Mouse (Mus musculus) central nervous system, embryonic 18 days (tissue): ENCODE measurements around the gene Olfr1386. TPM values are rescaled to one million over a fixed set of nuclear protein-coding genes. Genes with fewer than 3 reads are reported as not detected.

Experiments
- polyA plus RNA-seq: library from polyadenylated mRNA; depleted of rRNA; stranded (reverse); fragments of >200 nt; gene quantifications from 2 replicates; pipeline ENCODE4 v1.2.3, GENCODE M21; 2012; rRNA removed

The Olfr1386 gene
- polyA plus RNA-seq = not detected in 2 replicates

DNA sequence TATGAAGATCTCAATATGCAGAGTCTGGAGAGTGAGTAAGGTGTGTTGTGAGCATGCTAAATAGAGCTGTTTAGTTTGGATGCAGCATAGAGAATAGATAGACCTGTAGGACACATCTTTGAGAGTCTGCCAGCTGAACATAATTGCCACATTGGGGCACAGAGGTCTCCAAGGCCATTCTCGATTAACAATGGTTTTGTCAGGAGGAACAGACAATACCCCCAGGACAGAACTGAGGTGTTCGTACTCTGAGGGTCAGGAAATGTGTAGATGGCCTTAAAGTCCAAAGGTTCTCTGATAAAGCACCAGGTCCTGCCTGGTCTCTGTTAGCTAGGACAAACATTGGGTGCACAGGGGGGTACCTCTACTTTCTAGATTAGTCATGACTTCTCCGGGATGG lies at the start of gene Olfr1386:
Gene Olfr1386, plus strand, starts transcription at position 301 of the 400 bp plus-strand sequence.

GRCm38 (mm10) chr11:49422767-49423166 lies 42.1 kb upstream of the Olfr1386 start, which contains the start of gene Olfr1389:
Gene Olfr1389 (plus strand): TSS chr11:49423067.

DNA sequence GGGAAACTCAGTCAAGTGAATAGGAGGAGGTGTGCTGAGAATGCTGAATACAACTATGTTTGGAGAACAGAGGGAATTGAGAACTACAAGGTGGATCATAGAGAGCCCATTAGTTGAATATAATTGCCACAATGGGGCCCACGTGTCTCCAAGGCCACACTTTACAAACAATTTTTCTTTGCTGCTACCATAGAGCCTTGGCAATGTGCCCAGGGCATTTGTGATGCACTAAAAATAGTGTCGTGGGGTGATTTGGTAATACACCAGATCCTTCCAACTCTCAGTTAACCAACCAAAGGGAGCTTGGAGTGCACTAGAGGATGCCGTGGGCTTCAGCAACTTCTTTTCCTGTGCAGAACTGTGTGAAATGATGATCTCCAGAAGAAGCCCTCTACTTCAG lies 28.4 kb upstream of the Olfr1386 start, which contains the start of gene Olfr1388:
Gene Olfr1388, plus strand, starts transcription at position 214 of the 400 bp plus-strand sequence.

DNA sequence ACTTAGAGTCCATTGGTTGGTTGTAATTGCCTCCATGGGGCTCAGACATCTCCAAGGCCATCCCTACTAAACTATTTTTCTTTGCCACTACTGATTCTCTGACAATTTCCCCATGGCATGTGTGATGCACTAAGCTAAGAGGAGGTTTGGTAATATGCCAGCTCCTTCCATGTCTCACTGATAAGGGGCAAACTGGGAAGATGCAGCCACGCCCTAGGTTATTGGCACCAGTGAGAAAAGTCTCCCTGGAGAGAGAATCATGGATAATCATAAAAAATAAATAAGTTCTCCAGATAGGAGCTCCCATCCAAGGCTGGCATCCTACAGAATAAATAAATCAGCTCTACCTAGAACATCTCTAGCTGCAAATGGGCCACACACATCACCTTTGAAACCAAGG lies 9.8 kb upstream of the Olfr1386 start, which contains the start of gene Olfr1387:
Gene Olfr1387, plus strand, starts transcription at position 301 of the 400 bp plus-strand sequence.

GRCm38 (mm10) chr11:49488770-49489169 lies 23.9 kb downstream of the Olfr1386 start, which contains the start of gene Olfr1385:
Gene Olfr1385 (plus strand): TSS chr11:49489070.

DNA sequence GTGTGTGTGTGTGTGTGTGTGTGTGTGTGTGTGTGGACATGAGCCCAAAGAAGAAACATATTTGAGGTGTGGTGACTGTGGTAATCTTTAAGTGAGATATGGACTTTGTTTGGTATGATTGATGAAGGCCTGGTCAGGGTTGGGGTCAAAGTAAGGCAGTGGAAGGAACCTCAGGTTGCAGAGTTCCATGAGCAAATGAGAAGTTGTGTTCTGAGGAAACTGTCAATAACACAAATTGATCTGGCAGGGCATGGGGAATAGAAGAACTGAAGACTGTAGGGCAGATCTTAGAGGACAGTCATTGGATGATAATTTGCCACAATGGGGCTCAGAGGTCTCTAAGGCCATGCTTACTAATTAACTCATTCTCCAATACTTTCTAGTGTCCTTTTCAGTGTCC lies 54.5 kb downstream of the Olfr1386 start, which contains the start of gene Olfr1383:
Gene Olfr1383, plus strand, starts transcription at position 301 of the 400 bp plus-strand sequence.

Other genes with a start within 250 kb of the Olfr1386 start
- gene Mgat1, start 220.9 kb upstream of the Olfr1386 start, polyA plus RNA-seq = 52.4 and 55.8 TPM in 2 replicates
- gene Olfr1393, start 186.7 kb upstream of the Olfr1386 start, polyA plus RNA-seq = 0.09 and 0.22 TPM in 2 replicates
- 0.08 and 0.23 TPM in 2 replicates for gene Olfr1392, start 179.8 kb upstream of the Olfr1386 start, polyA plus RNA-seq
- gene Olfr10, start 160.3 kb upstream of the Olfr1386 start, polyA plus RNA-seq = not detected in 2 replicates
- not detected in 2 replicates for gene Olfr1391, start 142.3 kb upstream of the Olfr1386 start, polyA plus RNA-seq
- not detected in 2 replicates for gene Olfr1390, start 129.9 kb upstream of the Olfr1386 start, polyA plus RNA-seq
- 0.03 TPM in 1 of 2 replicates, not detected in the other for gene Olfr1389, start 42.0 kb upstream of the Olfr1386 start, polyA plus RNA-seq
- gene Olfr1388, start 28.4 kb upstream of the Olfr1386 start, polyA plus RNA-seq = 0.15 and 0.16 TPM in 2 replicates
- gene Olfr1387, start 9.7 kb upstream of the Olfr1386 start, polyA plus RNA-seq = not detected in 2 replicates
- not detected in 2 replicates for gene Olfr1385, start 24.0 kb downstream of the Olfr1386 start, polyA plus RNA-seq
- gene Olfr1384, start 41.7 kb downstream of the Olfr1386 start, polyA plus RNA-seq = not detected in 2 replicates
- gene Olfr1383, start 54.6 kb downstream of the Olfr1386 start, polyA plus RNA-seq = not detected in 2 replicates
- gene Olfr1382, start 63.2 kb downstream of the Olfr1386 start, polyA plus RNA-seq = not detected in 2 replicates
- not detected in 2 replicates for gene Olfr1381, start 78.4 kb downstream of the Olfr1386 start, polyA plus RNA-seq
- not detected in 2 replicates for gene Olfr1380, start 91.8 kb downstream of the Olfr1386 start, polyA plus RNA-seq
- gene Flt4, start 144.2 kb downstream of the Olfr1386 start, polyA plus RNA-seq = 1.7 and 2.0 TPM in 2 replicates
- gene Scgb3a1, start 198.6 kb downstream of the Olfr1386 start, polyA plus RNA-seq = 0.36 and 0.39 TPM in 2 replicates
- gene Cnot6, start 247.7 kb downstream of the Olfr1386 start, polyA plus RNA-seq = 58.2 and 60.1 TPM in 2 replicates